Mouse (Mus musculus): Measurements from ENCODE around the gene Hs3st4.

DNA sequence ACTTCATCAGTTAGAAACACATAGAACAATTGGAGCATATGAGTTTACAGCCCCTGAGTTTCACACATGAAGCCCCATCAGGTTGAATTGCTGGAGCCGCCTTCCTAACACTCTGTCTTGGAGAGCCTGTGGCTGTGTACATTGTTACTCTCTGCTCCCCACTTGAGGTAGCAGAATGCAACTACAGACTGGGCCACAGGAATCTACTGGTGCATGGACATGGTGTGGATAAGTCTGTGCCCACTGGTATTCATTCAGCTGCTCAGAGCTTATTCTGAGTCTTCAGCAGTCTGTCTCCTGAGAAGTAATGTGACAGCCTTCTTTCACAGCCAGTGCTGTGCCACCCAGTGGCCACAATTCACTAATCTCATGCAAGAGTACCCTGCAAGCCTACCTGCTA, 234.3 kb downstream of the Hs3st4 start:
- no peak for TF ChIP-seq CTCF (IDR thresholded peaks at IDR 0.05; ENCODE audit: low read depth)
- TF ChIP-seq EP300 (IDR thresholded peaks at IDR 0.05; ENCODE audit: low read depth): no peak

Measured in liver, embryonic 14.5 days (tissue).